Mouse (Mus musculus): ENCODE data around the gene Hoxb4.

The Hoxb4 gene

GRCm38 (mm10) chr11:96333241-96334001, 15.4 kb downstream of the Hoxb4 start:
- no peak for DNase-seq (ENCODE audit: low read depth, low spot score)

DNA sequence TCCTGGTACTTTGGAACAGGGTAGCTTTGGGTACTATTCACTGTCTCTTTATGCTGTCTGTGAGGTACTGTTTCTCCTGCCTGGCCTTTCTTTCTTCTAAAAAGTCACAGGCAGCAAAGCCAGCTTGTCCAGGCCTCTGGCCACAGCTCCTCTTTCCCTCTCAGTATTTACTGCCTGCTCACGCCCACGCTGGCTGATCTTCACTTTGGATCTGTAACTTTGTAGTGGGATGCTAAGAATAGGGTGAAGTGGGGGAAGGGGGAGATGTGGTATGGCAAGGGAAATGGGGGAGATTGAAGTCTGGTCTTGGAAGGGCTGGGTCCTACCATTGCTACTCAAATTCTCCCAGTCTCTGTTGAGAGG, 15.9 kb downstream of the Hoxb4 start:
- no peak for DNase-seq (ENCODE audit: low read depth, low spot score)

DNA sequence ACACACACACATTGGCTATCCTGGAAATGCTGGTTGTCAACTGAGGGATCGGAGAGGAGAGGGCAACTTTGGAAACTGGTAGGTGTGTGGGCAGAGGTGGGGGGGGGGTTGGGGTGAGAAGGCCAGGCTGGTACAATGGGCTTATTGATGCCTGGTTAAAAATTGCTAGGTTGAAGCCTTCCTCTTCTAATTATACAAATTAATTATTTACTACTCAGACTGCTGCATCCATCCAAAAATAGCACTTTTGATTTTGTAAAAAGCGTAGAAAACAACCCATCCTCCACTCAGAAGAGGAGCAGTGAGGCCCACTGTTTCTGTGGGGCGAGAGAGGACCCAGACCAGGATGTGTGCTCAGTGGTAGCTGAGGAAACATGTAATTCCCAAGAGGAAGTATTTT, 16.9 kb downstream of the Hoxb4 start:
- DNase-seq (ENCODE audit: low read depth, low spot score) = no peak

GRCm38 (mm10) chr11:96336597-96336996, 18.5 kb downstream of the Hoxb4 start:
- no peak for DNase-seq (ENCODE audit: low read depth, low spot score)

DNA sequence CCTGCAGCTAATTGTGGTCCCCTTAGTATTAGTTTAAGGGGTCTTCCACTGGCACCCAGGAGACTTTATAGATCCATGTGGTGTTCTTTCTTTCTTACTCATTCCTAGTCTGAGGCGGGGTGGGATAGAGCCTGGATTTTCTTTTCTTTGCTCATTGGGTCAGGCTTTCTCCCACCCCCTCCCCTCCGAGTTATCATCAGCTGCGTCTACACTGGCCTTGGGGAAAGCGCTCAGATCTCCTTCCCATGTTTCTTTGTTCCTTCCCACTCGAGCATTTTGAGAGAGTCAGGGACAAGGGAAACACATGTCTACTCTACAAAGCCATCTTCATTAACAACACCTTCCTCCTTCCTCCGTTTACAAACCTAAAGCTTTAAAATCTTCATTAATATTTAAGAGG, 19.0 kb downstream of the Hoxb4 start:
- DNase-seq (ENCODE audit: low read depth, low spot score) = no peak

DNA sequence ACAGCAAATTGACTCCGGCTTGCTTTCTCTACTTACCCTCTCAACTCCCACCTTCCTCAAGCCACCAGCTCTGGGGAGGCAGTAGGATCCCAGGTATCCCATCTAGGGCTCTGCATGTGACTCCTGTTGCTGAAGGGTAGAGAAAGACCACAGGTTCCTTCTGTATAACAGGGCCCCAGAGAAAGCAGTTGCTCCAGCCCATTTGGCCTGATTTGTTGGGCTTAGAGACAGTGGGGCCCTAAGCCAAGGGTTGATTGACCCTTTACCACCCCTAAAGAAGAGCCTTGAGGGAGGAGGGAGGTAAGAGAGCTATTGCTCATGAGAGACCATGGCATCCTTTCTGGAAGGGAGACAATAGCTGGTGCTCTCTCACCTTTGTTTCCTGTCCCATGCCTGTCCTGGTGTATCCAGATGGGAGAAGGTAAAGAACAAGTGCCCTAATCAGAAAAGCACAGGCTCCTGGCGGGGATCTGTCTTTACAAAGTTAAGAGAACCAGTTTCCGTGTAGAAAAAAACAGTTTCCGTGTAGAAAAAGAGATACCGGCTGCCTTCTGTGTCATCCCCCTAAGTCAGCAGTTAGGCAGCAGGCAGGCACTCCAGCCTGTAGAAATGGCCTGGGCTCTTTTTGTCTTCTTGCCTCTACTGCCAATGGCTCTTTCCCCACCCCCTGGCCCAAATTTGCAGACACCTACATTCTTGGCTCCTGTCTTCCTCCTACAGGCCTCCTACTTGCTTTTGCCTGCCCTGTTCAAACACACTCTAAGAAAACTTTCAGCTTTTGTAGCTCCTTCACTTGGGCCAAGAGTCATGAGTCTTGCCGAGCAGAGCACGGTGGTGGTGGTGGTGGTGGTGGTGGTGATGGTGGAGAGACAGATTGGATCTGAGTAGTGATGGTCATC, 21.1 kb downstream of the Hoxb4 start:
- DNase-seq (ENCODE audit: low read depth, low spot score) = no peak

- DNase-seq (ENCODE audit: low read depth, low spot score) = no peak
Observed at GRCm38 (mm10) chr11:96340698-96341365, 22.8 kb downstream of the Hoxb4 start.

GRCm38 (mm10) chr11:96341701-96342575, 23.9 kb downstream of the Hoxb4 start:
- no peak for DNase-seq (ENCODE audit: low read depth, low spot score)

GRCm38 (mm10) chr11:96342576-96342930, 24.5 kb downstream of the Hoxb4 start:
- DNase-seq (ENCODE audit: low read depth, low spot score) = no peak

GRCm38 (mm10) chr11:96343206-96343745, 25.2 kb downstream of the Hoxb4 start:
- DNase-seq (ENCODE audit: low read depth, low spot score) = no peak

GRCm38 (mm10) chr11:96344061-96344877, 26.2 kb downstream of the Hoxb4 start:
- no peak for DNase-seq (ENCODE audit: low read depth, low spot score)

- no peak for DNase-seq (ENCODE audit: low read depth, low spot score)
Observed at GRCm38 (mm10) chr11:96344878-96345159, 26.8 kb downstream of the Hoxb4 start.

DNA sequence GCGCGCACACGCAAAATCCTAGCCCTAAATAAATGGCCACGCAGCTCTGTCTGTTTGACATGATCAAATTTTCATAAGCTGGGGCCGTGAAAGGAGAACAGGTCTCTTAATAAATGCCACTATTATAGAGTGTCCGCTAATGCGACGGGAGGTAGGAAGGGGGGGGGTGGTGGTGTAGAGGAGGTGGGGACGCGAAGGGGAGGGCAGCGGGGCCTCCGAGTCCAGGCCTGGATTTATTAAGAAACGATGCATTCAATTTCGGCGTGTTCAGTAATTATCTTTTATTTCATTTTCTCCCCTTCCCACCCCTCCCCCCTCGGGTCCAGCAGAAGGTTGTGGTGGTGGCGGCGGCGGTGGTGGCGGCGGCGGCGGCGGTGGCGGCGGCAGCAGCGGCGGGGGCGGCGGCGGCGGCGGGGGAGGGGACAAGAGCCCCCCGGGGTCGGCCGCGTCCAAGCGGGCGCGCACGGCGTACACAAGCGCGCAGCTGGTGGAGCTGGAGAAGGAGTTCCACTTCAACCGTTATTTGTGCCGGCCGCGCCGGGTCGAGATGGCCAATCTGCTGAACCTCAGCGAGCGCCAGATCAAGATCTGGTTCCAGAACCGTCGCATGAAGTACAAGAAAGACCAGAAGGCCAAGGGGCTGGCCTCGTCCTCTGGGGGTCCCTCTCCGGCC, 27.3 kb downstream of the Hoxb4 start:
- no peak for DNase-seq (ENCODE audit: low read depth, low spot score)

GRCm38 (mm10) chr11:96345893-96346806, 28.1 kb downstream of the Hoxb4 start:
- DNase-seq (ENCODE audit: low read depth, low spot score) = no peak

DNA sequence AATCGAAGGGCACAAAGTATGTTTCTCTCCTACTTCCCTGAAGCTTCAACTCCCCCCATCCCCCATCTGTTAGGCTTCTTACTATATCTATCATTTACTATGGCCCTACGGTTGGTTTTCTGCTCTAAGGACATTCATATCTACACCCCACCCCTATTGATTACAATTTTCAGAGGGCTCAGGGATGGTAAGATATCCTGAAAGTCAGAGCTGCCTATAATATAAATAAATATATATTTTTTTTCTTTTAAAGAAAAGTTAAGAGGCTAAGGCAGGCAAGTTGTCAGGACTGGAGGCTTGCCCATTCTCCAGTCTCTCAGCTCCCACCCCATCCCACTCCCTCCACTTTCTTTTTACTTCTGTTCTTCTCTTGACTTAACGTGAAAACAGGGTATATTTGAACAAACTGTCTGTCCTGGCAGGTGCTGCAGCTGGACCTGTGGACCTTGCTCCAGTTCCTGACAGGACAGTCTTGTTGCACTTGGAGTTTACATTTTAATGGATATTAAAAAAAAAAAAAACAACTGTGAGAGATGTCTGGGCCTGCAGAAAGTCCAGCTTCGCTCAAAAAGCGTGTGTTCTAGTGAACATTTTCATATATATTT, 29.0 kb downstream of the Hoxb4 start:
- DNase-seq (ENCODE audit: low read depth, low spot score) = no peak

DNA sequence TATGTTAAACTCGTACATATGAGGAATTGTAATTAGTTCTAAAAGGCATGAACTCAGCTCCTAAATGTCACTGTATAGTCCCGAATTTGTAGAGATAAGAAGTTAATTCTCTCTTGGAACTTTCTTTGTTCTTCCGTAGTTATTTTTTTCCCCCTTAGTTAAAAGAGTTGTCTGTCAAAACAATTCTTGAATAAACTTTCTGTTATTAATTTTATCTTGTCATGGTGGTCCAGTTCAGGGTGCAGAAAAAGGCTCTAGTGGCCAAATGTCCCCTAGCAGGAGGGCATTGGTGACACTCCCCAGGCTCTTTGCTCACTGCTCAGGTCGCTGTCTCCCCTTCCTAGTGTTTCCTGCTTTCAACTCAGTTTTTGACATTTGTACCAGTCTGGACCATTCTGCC, 29.6 kb downstream of the Hoxb4 start:
- DNase-seq (ENCODE audit: low read depth, low spot score) = no peak

DNA sequence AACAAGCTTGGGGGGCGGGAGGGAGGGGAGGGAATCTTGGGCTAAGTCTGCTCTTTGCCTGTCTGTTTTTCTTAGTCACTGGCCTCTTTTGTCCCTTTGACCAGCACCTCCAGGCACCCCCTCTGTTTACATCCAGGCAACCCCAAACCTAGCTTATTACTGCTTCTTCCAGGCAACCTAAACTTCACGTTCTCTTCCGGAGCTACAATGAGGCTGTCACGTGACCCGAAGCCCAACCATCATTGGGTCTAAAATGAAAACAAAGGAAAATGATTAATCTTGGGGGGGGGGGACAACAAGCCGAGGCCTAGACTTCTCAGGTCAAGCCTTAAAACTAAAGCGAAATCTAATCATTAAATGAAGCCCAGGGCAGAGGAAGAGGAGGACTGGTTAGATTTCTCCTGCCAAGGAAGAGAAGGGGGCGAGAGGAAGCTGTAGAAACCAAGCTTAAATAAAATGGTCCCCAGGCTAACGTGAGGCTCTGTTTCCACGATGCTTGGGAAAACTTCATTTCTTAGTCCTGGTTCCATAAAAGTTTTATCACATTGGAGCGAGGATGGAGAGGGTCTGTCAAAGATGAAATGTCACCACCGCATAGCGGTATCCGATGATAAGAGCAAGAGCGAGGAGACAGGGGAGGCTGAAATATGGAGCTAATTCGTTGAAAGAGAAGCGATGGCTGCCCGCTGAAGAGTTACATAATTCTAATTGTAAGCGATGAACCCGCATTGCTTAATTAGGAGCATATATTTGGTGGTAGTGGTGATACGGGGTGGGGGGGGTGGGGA, 30.3 kb downstream of the Hoxb4 start:
- DNase-seq (ENCODE audit: low read depth, low spot score) = no peak

GRCm38 (mm10) chr11:96348988-96349387, 30.9 kb downstream of the Hoxb4 start:
- no peak for DNase-seq (ENCODE audit: low read depth, low spot score)

Measured in skeletal muscle tissue, adult 2 months (tissue).